In genomic region chr2:115678786-115679185, GRCm38 (mm10) we compare ENCODE assay signal across 23 mouse cellular contexts.
DNase-seq lines count a peak whose midpoint lies in the region; ATAC-seq and TF ChIP-seq lines count a peak whose summit lies in the region.
"Had no signal": no experiment of that assay in that cellular context is flagged by ENCODE, and none has a peak within 500 bp of the region (broad histone marks: within the 10 kb centered on the region; RNA-seq: fewer than 3 reads in every experiment).

No protein-coding gene starts in this region.

- DNase-seq in heart, adult 11 months, result peak; percentile 35
- DNase-seq in heart, postnatal 36 days, result no peak
- no peak for DNase-seq in lung, postnatal 0 days (ENCODE audit: low spot score)
- no peak for DNase-seq in lung, adult 18-20 months
- peak; percentile 5 for DNase-seq in WW6 (ENCODE audit: low read depth, low spot score)
- no peak for DNase-seq in right cerebral cortex, postnatal 36 days (ENCODE audit: low spot score in 2 of 2)
- no peak for DNase-seq in adrenal gland, postnatal 14 days
- DNase-seq: adrenal gland, adult 8-10 months; adrenal gland, postnatal 36 days; cerebellum, adult 18-20 months; cerebellum, adult 9-10 months; cerebellum, postnatal 14 days; forebrain, postnatal 0 days; gastrocnemius, adult 2 months; gastrocnemius, postnatal 25 days; heart, adult 2 months; heart, postnatal 14 days had no signal

- no peak for TF ChIP-seq CTCF in lung, postnatal 0 days (IDR thresholded peaks at IDR 0.05)

- WGBS in lung, postnatal 0 days, result 61% methylated on average over 5 of the region's 5 CpGs

- peak; percentile 35; the same call in 1 of the 2 replicates for ATAC-seq in lung, postnatal 0 days
- ATAC-seq: activated CD4-positive, CD25-positive, alpha-beta regulatory T cell, adult 4 months; forebrain, embryonic 14.5 days; forebrain, postnatal 0 days had no signal

- no peaks in the 10 kb centered on the region for H3K36me3 ChIP-seq in lung, postnatal 0 days (ENCODE audit: insufficient read depth, low read length)
- H3K36me3 ChIP-seq: heart, embryonic 13.5 days; hindbrain, embryonic 12.5 days; hindbrain, embryonic 15.5 days had no signal

- H3K9me3 ChIP-seq in lung, postnatal 0 days (ENCODE audit: low read length), result no peaks in the 10 kb centered on the region
- H3K9me3 ChIP-seq: heart, embryonic 10.5 days; heart, embryonic 13.5 days; hindbrain, embryonic 12.5 days; hindbrain, embryonic 15.5 days had no signal

- no peaks in the 10 kb centered on the region for H3K4me1 ChIP-seq in lung, postnatal 0 days (ENCODE audit: insufficient read depth, low read depth, low read length)
- H3K4me1 ChIP-seq: heart, embryonic 10.5 days; heart, embryonic 13.5 days; hindbrain, embryonic 12.5 days; hindbrain, embryonic 15.5 days had no signal

- no peak overlapping the region for H3K4me2 ChIP-seq in lung, postnatal 0 days (replicated peaks; ENCODE audit: low read depth, low read length)
- H3K4me2 ChIP-seq: heart, embryonic 13.5 days; hindbrain, embryonic 12.5 days; hindbrain, embryonic 15.5 days had no signal

- TF ChIP-seq EP300 in lung, postnatal 0 days (IDR thresholded peaks at IDR 0.05), result no peak

- intact Hi-C loops in heart, postnatal 36 days (cut with DNase I), result no loop called here

- H3K27me3 ChIP-seq in lung, postnatal 0 days (replicated peaks; ENCODE audit: insufficient read depth, low read length), result no peaks in the 10 kb centered on the region
- H3K27me3 ChIP-seq: heart, embryonic 13.5 days; hindbrain, embryonic 12.5 days; hindbrain, embryonic 15.5 days had no signal

- H3K4me3 ChIP-seq in lung, postnatal 0 days (ENCODE audit: low read depth, low read length), result no peak overlapping the region
- H3K4me3 ChIP-seq: gastrocnemius, adult 2 months; heart, adult 2 months; heart, embryonic 10.5 days; heart, embryonic 13.5 days; hindbrain, embryonic 12.5 days; hindbrain, embryonic 15.5 days had no signal

- H3K27ac ChIP-seq in lung, postnatal 0 days (ENCODE audit: low read length), result no peak overlapping the region
- H3K27ac ChIP-seq: gastrocnemius, adult 2 months; heart, adult 2 months; heart, embryonic 10.5 days; heart, embryonic 13.5 days; hindbrain, embryonic 12.5 days; hindbrain, embryonic 15.5 days had no signal

- no peak overlapping the region for H3K9ac ChIP-seq in lung, postnatal 0 days (replicated peaks; ENCODE audit: low read depth)
- H3K9ac ChIP-seq: forebrain, postnatal 0 days; heart, embryonic 13.5 days; hindbrain, embryonic 12.5 days; hindbrain, embryonic 15.5 days had no signal

Comparison
In these comparisons a context has a peak if more than half of its experiments do, and no peak if none do; other contexts are left out.
1. DNase-seq: peak in heart, adult 11 months (single experiment) and WW6 (single experiment); none in heart, postnatal 36 days (0 of 2), lung, postnatal 0 days (single experiment), lung, adult 18-20 months (0 of 2), right cerebral cortex, postnatal 36 days (0 of 2) and adrenal gland, postnatal 14 days (single experiment).